Mouse (Mus musculus) kidney, adult 2 months (tissue): ENCODE results near the gene Icam2. TPM values are rescaled to one million over a fixed set of nuclear protein-coding genes. Genes with fewer than 3 reads are reported as not detected.

Experiments used
- DNase-seq: peaks from one replicate; pipeline ENCODE4 v3.0.0; 2021
- H3K27ac ChIP-seq: fragments of 200-500 bp; 2 replicates; pipeline ENCODE4 v1.5.1; 2012; ENCODE audit warnings: low read depth, low read length, control low read depth, inconsistent platforms; ENCODE audit not compliant: insufficient read depth
- H3K27me3 ChIP-seq: fragments of 200-500 bp; replicated peaks from 2 replicates; pipeline ENCODE4 v1.6.1; 2012; ENCODE audit warnings: mild to moderate bottlenecking, moderate library complexity, low read length, inconsistent platforms; ENCODE audit not compliant: control insufficient read depth, insufficient read depth
- H3K36me3 ChIP-seq: fragments of 200-500 bp; 2 replicates; pipeline ENCODE4 v1.6.1; 2012; ENCODE audit warnings: mild to moderate bottlenecking, moderate library complexity, low read length, inconsistent platforms; ENCODE audit not compliant: control insufficient read depth, insufficient read depth
- H3K4me1 ChIP-seq: fragments of 200-500 bp; 2 replicates; pipeline ENCODE4 v1.6.1; 2011; ENCODE audit warnings: low read length; ENCODE audit not compliant: control insufficient read depth, insufficient read depth
- H3K4me3 ChIP-seq: fragments of 200-500 bp; 2 replicates; pipeline ENCODE4 v1.5.1; 2011; ENCODE audit warnings: mild to moderate bottlenecking, low read depth, low read length, control low read depth; ENCODE audit not compliant: insufficient read depth
- CTCF ChIP-seq: fragments of 200-500 bp; conservative IDR thresholded peaks from 2 replicates; pipeline ENCODE4 v1.5.1; 2011; ENCODE audit warnings: low read depth, mild to moderate bottlenecking, control low read depth, low read length, moderate library complexity, mixed read lengths; ENCODE audit not compliant: insufficient read depth, insufficient read length
- POLR2A ChIP-seq: fragments of 200-500 bp; IDR thresholded peaks from one replicate; pipeline ENCODE4 v1.6.1; 2011; ENCODE audit warnings: low read depth, low read length, control low read depth
- WGBS: fragments of 180-500 bp; shearing (Covaris S2); methylation state at CpG from one replicate; pipeline ENCODE4 v1.1.7; 2018; 5-methylcytosine and 5-hydroxymethylcytosine counted together
- polyA plus RNA-seq: library from polyadenylated mRNA; depleted of rRNA; stranded (reverse); fragments of >200 nt; gene quantifications from 2 replicates; pipeline ENCODE4 v1.2.3, GENCODE M21; 2012; rRNA removed

Icam2 gene
- 35.0 and 38.1 TPM in 2 replicates for polyA plus RNA-seq

DNA sequence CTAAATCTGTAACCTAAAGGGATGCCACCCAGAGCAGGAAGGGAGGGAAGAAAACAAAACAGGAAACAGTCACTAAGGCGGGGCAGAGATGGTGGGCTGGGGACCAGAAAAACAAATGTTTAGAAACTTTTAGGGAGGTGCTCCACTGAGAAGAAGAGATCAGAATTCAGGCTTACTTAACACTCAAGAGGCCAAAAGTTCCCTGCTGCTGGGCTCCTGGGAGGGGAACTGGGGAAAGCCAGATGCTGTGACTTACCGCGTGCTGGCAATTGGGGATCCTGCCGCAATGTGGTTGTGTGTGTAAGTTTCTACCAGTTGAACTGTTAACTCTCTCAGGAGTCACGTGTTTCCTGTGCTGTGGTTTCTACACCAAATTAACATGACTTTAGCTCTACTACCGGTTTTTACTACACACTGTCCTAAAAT is at the start of gene Icam2:
Gene Icam2 (minus strand): TSS at position 285 of the 426 bp plus-strand sequence.
- peak; percentile 19 for DNase-seq
- peak within 1 kb of the TSS; percentile 59; the same call in 1 of the 2 replicates for H3K27ac ChIP-seq
- no peaks in the 10 kb centered on the region for H3K27me3 ChIP-seq
- H3K4me3 ChIP-seq, result no peak within 1 kb of the TSS
- H3K4me1 ChIP-seq, result no peaks in the 10 kb centered on the region
- H3K36me3 ChIP-seq, result no peaks in the 10 kb centered on the region
- 64% methylated on average over 6 of the region's 6 CpGs for WGBS
- TF ChIP-seq POLR2A (no peak), CTCF (no peak)

DNA sequence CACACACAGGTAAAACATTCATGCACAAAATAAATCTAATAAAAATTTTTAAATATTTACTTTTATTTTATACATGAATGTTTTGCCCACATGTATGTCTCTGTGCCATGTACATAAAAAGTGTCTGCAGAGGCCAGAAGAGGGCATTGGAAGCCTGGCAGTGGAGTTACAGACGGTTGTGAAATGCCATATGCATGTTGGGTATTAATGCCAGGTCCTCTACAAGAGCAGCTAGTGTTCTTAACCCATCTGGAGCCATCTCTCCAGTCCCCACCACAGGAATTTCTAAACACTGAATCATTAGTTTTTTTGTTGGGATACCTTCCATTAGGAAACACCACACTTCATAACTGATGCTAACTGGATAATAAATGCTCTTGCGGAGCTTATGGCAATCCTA is 49.7 kb upstream of the Icam2 start:
- Histone ChIP-seq H3K27me3 (no peaks in the 10 kb centered on the region), H3K4me1 (no peaks in the 10 kb centered on the region), H3K36me3 (no peaks in the 10 kb centered on the region; the same call in 1 of the 2 replicates), H3K27ac (no peak overlapping the region), H3K4me3 (no peak overlapping the region)
- TF ChIP-seq POLR2A, result no peak
- TF ChIP-seq CTCF, result 0 out of 2 replicates have a peak, but pooled peaks have one; percentile 18
- 95% methylated on average over 2 of the region's 2 CpGs for WGBS
- no peak for DNase-seq

DNA sequence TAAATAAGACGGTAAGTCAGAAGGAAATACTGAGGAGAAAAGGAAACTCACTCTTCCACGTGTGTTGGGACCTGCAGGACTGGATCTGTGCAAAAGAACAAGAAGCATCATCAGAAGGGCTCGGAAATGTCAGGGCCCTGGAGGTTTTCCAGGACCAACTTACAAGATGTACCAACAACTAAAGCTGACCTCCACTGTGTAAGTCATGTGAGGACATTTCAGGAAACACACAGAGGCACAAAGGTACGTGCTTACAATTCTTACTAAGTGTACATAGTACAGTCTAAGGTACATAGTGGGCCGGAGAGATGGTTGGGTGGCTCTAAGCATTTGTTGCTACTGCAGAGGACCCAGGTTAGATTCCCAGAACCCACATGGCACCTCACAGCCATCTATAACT is 49.2 kb upstream of the Icam2 start:
- TF ChIP-seq CTCF (no peak), POLR2A (no peak)
- DNase-seq, result no peak

DNA sequence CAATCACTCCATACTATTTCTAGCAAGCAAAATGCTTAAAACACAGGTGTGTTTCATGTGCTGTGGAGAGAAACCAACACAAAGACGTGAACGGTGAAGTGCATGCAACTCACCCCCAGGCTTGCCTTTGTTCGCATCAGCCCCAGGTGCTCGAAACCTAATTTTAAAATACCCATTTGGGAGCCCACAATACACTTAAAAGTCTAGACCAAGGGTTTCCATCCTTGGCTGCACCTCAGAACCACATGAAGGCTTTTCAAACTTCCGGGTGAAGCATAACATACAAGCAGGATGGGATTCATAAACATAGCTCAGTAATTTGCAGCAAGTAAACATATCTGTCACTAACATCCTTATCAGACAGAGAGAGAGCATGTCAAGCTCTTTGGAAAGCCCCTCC is 42.5 kb upstream of the Icam2 start:
- peaks cover 3% of the 10 kb centered on the region; the same call in 1 of the 2 replicates for H3K4me1 ChIP-seq
- TF ChIP-seq CTCF, result no peak
- no peak for TF ChIP-seq POLR2A

More for the DNA sequence above, 49.2 kb upstream of the Icam2 start:
- Histone ChIP-seq H3K4me3 (no peak overlapping the region), H3K27me3 (no peaks in the 10 kb centered on the region), H3K27ac (no peak overlapping the region), H3K36me3 (no peaks in the 10 kb centered on the region; the same call in 1 of the 2 replicates), H3K4me1 (no peaks in the 10 kb centered on the region)
- WGBS, result 68% methylated on average over 5 of the region's 5 CpGs

DNA sequence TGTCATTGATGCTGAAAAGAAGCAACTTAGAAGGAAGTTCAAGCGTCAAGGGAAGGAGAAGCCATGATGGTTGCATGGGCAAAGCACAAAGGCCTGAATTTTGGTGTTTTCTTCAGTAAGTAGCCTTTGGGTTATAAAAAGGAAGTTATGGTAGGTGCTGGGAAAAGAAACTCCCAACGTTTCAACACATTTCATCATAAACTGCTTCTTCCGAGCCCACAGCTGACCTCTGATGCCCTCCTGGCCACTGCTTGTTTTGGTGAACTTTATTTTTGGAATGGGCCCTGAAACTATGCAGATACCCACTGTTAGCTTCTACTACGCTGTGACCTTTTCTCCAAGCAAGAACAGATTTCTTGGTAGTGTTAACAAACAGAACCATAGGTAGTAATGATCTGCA is 41.8 kb upstream of the Icam2 start:
- H3K27ac ChIP-seq, result no peak overlapping the region
- H3K36me3 ChIP-seq, result no peaks in the 10 kb centered on the region; the same call in 1 of the 2 replicates
- no peaks in the 10 kb centered on the region for H3K27me3 ChIP-seq

More for the DNA sequence above, 42.5 kb upstream of the Icam2 start:
- Histone ChIP-seq H3K4me3 (no peak overlapping the region), H3K36me3 (no peaks in the 10 kb centered on the region; the same call in 1 of the 2 replicates), H3K27ac (no peak overlapping the region), H3K27me3 (no peaks in the 10 kb centered on the region)
- no peak for DNase-seq
- WGBS, result 90% methylated on average over 5 of the region's 5 CpGs

DNA sequence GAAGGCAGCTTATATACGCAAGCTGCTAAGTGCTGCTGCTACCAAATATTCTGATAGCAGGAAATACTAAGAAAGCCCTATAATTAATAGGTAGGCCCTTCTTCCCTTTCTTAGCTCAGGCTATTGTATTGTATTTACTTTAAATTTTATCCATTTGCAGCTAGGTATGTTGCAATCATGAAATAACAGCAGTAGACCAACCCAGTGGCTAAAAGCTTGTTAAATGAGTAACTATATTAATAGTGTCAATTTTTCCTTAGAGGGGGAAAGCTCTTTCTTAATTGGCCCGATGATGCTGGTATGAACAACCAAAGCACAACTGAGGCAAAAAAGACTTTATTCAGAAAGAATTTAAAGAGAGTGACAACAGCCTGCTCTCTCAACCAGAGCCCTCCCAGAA is 40.7 kb upstream of the Icam2 start:
- WGBS, result 77% methylated on average over 2 of the region's 2 CpGs
- Histone ChIP-seq H3K27me3 (no peaks in the 10 kb centered on the region), H3K27ac (no peak overlapping the region), H3K36me3 (no peaks in the 10 kb centered on the region; the same call in 1 of the 2 replicates), H3K4me3 (no peak overlapping the region), H3K4me1 (peaks cover 3% of the 10 kb centered on the region; the same call in 1 of the 2 replicates)
- no peak for TF ChIP-seq CTCF
- no peak for TF ChIP-seq POLR2A
- no peak for DNase-seq

More for the DNA sequence above, 41.8 kb upstream of the Icam2 start:
- H3K4me1 ChIP-seq, result peaks cover 3% of the 10 kb centered on the region; the same call in 1 of the 2 replicates
- 80% methylated on average over 4 of the region's 4 CpGs for WGBS
- TF ChIP-seq POLR2A, result no peak
- no peak for TF ChIP-seq CTCF
- no peak overlapping the region for H3K4me3 ChIP-seq
- DNase-seq, result no peak

DNA sequence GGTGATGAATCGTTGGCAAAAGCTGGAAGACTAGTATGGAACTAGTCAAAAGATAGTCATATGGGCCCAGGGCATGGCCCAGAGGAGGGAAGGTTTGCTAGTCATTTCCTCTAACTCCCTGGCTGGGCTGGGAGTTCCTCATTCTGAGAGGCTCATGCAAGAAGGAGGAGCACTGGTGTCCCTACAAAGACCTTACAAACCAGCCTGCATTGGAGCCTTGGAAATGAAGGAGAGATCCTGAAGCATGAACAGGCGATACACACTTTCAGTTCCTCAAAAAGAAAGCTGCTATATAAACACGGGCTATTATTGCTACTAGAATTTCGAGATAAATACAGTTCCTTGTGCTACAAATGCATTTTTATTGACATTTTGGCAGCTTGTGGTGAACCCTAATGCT is 40.2 kb upstream of the Icam2 start:
- no peak overlapping the region for H3K4me3 ChIP-seq
- DNase-seq, result no peak
- H3K27me3 ChIP-seq, result no peaks in the 10 kb centered on the region
- WGBS, result 83% methylated on average over 4 of the region's 4 CpGs
- TF ChIP-seq POLR2A (no peak), CTCF (no peak)
- no peak overlapping the region for H3K27ac ChIP-seq
- peaks cover 3% of the 10 kb centered on the region; the same call in 1 of the 2 replicates for H3K4me1 ChIP-seq
- no peaks in the 10 kb centered on the region; the same call in 1 of the 2 replicates for H3K36me3 ChIP-seq
